Mouse (Mus musculus) c-Kit-negative CD71-positive TER-119-positive erythroid progenitor cells, embryonic 14.5 days (primary cell): Measurements from ENCODE around the gene Gm5426.
"Not testable (repeated sequence)": the region's sequence is repeated elsewhere in the genome, so short reads cannot be mapped to it uniquely, and the experiment has no call there.

Source experiments
- DNase-seq: peaks from one replicate; pipeline ENCODE4 v3.0.0-alpha.2; 2013; ENCODE audit warnings: low read depth, low spot score

Gene Gm5426

DNA sequence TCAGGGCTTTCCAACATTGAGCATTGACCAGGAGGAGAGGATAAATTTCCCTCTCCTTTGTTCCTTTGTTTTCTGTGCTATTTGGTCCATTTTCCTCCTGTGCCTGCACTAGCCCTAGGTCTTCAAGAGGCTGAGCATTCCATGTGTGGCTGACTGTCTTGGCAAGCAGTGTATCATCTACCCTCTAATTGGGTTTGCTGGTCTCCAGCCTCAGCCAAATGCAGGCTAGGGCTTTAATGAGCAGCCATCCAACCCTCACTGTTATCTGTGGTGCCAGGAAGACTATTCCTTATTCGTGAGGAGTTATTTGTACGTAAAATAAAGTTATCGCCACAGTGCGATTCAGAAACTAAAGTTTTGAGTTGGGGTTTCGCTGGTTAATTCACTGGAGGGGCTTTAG, 2.2 kb downstream of the Gm5426 start:
- DNase-seq = no peak

- DNase-seq = not testable (repeated sequence)
Measured at GRCm38 (mm10) chr10:96139274-96139673, 2.9 kb downstream of the Gm5426 start.

- DNase-seq = no peak
Measured at GRCm38 (mm10) chr10:96146578-96146977, 10.2 kb downstream of the Gm5426 start.

- DNase-seq = no peak
Measured at GRCm38 (mm10) chr10:96148250-96148699, 11.9 kb downstream of the Gm5426 start.

DNA sequence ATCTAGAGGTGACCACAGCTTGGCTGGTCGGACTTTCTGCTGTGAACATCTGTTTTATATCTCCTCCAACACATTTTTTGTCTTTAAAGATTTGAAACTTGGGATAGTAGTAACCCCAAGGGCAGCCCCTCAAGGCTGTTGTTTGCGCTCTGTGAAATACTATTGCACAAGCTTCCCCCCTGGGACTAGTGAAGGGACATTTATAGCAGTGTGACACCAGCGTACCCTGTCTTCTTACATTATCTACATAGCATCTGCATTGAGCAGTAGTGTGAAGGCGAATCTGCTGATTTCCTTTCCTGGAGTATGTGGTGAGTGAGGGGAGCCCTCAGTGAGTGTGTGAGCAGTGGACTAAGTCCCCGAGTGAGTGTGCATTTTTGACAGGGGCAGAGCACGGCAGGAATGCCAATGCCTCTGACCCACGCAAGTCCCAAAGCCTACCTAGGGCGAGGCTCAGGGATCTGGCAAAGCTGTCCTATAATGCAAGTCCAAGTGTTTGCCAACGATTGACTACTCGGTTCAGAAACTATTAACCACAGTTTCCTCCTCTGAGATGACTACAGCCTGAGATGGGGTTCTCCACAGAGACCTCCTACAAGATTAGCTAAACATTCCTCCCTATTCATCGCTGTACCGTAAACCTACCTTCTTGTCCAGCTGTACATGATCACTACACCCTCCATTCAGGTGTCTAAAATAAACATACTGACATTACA, 14.2 kb downstream of the Gm5426 start:
- no peak for DNase-seq

DNA sequence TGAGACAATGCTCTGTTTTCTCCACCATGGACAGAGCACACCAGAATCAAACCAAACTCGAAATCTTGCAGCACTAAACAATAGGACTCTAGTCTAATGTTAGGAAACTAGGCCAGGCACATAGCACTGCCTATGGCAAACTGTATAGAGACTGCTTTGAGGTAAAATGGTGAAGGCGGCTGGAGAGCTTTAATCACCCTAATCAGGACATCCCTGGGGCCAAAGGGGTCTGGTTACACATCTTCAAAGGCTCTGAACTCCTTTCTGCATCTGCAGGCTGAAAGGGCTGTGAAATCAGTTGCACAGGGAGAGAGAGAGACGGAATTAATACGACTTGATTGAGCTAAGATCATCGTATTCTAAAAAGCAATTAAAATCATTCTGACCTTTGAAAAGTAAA, 16.9 kb downstream of the Gm5426 start:
- no peak for DNase-seq

DNA sequence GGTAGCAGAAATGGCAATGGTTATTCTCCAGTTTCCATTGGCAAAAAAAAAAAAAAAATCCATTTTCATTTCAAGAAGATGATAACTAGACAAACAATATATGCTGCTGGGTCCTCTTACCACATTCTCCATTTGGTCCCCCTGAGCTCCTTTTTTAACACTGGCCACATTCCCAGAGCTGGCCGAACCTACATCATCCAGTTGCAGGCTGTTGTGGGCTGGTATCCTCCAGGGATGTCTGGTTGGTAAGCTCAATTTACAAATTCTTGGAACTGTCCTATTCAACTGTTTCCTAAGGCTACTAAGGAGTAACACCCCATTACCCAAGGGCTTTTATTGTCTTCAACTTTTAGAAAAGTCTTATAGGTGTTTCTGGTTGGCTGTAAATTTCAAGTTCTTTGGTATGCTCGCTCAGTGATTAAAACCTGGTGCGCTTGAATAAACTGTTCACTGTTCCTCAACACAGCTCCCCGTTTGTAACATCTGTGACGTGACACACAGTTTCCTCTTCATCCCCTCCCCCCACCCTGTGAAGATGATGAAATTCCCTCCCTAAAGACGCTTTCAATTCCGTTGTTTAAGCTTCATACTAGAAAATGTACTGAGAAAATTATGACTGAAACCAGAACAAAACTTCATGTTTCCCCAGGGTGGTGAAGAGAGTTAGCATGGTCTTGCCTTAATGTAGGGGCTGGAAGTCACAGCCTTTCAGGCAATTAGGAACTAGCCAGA, 26.7 kb downstream of the Gm5426 start:
- no peak for DNase-seq

- no peak for DNase-seq
Measured at GRCm38 (mm10) chr10:96163791-96164190, 27.4 kb downstream of the Gm5426 start.

DNA sequence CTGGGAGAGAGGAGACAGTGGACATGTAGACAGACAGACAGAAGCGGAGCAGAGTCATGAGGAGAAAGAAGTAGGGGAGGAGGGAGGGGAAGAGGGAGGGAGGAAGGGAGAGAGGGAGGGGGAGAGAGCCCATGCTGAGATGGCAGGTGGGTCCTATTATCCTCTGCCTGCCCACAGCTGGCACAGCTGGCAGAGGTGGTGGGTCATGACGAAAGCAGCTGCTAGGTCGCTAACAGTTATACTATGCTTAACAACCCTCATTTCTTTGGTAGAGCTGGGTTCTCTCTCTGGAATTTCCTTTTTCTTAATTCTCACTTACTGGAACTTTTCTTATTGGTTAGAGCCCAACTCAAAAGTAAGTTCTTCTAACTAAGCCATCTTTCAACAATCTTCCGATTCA, 28.9 kb downstream of the Gm5426 start:
- no peak for DNase-seq

GRCm38 (mm10) chr10:96168998-96169397, 32.6 kb downstream of the Gm5426 start:
- no peak for DNase-seq

- DNase-seq = no peak
Measured at GRCm38 (mm10) chr10:96171546-96171945, 35.1 kb downstream of the Gm5426 start.

DNA sequence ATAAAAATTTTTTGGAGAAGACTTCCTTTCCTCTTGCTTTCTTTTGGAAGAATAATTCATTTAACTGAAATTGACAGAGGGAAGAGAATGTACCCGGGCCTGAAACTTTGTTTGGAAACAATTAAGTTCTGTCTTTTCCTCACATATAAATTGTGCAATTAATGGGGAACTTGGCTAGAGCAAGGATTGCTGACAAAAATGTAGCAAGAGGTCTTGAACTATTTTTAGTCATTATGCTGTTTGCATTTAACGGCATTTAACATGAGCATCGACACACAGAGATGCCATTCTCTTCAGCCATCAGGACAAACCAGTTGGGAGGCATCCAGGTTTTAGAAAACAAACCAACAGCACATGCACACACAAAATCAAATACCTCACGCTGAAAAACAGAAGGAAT, 36.6 kb downstream of the Gm5426 start:
- DNase-seq = no peak

DNA sequence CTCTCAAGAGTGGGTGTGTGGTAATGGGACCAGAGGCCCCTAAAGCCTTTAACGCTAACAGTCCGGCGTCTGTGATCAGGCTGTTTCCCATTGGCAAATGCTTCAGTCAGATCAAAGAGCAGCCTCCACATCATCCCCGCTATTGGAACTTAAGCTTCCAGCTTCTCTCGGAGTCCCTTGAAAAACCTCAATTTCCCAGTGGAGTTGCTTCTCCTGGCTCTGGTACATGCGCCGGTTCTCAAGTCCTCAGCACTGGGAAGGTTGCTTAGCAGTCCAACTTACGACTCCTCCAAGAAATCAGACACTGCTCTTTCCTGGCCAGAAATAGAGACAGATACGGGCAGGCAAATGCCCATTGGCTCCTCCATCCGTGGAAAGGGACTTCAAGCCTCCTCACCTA, 37.4 kb downstream of the Gm5426 start:
- DNase-seq = no peak

GRCm38 (mm10) chr10:96176916-96177315, 40.5 kb downstream of the Gm5426 start:
- DNase-seq = no peak

DNA sequence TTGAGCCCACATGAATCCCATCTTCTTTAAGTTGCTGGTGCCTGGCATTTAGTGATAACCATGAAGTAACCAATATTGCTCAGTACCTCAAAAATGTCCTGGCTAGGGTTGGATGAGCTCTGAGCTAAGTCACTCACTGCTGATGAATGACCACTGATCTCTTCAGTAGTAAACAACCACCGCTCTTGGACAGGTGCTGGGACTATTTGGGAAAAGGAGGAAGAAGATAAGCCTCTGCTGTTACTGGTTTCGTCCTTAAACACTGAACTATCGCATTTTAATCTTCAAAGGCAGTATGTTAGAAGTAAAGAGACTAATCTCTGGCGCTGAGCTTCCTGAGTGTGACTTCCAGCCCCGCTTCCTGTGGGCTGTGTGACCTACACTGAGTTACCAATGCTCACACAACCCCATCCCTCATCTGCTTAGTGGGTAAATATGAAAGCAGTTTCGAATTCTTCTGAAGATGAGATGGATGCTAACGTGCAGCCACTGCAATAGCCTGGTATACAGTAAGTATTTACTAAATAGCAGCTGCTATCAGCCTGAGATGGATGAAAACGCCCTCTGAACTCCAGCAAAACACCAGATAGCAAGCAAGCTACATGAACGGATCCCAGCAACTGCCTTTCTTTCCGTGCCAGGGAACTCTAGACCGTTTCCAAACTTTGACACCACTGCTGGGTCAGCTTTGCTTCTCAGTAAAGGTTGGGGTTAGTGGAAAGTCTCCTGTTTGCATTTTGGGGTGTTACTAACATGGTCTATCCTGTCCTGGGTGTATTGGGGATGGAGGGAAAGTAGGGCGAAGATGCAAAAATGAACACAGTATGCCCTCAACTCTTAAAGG, 44.4 kb downstream of the Gm5426 start:
- DNase-seq = no peak

DNA sequence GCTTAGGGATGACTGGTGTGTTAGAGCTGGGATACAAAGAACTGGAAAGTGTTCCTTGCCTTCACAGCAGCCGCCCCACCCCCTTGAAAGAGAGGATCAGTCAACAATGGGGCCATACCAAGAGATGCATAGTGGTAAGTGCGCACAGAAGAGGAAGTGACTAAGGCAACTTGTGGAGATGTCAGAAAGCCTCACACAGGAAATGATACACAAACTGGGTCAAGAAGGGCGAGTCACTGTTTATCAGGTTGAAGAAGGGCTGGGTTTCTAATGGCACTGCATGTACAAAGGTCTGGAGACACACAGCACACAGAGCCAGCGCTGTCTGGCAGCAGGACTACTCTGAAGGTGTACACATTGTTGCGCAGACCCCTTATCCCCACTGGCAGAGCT, 45.0 kb downstream of the Gm5426 start:
- no peak for DNase-seq

- DNase-seq = no peak
Measured at GRCm38 (mm10) chr10:96181883-96182628, 45.7 kb downstream of the Gm5426 start.

DNA sequence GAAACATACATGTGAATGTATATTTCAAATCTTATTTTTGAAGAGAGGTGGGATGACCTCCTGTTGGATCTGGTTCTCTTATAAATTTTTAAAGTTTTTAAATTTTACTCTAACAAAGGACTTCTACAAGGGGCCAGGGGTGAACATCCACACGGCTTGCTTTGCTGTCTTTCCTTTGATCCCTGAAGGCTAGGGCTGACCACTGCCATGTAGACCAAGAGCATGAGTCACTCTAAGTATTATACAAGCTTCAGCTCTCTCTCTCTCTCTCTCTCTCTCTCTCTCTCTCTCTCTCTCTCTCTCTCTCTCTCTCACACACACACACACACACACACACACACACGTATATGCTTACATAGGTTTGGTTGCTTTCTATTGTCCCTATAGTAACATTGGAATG, 48.6 kb downstream of the Gm5426 start:
- no peak for DNase-seq

- no peak for DNase-seq
Measured at GRCm38 (mm10) chr10:96185601-96186000, 49.2 kb downstream of the Gm5426 start.
